In genomic region chr3:140494134-140494533, GRCm38 (mm10) we compare ENCODE assay signal across 20 mouse cellular contexts.
DNase-seq lines count a peak whose midpoint lies in the region; ATAC-seq and TF ChIP-seq lines count a peak whose summit lies in the region.
"Had no signal": no experiment of that assay in that cellular context is flagged by ENCODE, and none has a peak within 500 bp of the region (broad histone marks: within the 10 kb centered on the region; RNA-seq: fewer than 3 reads in every experiment).

No protein-coding gene starts in this region.

- H3K27ac ChIP-seq in limb, embryonic 14.5 days (replicated peaks; ENCODE audit: low read depth, low read length), result no peak overlapping the region
- H3K27ac ChIP-seq in limb, embryonic 10.5 days, result no peak overlapping the region
- no peak overlapping the region for H3K27ac ChIP-seq in embryonic facial prominence, embryonic 14.5 days (replicated peaks; ENCODE audit: low read depth, low read length)
- H3K27ac ChIP-seq in gastrocnemius, adult 2 months, result no peak overlapping the region
- H3K27ac ChIP-seq: heart, embryonic 15.5 days; hindbrain, embryonic 10.5 days; hindbrain, embryonic 14.5 days had no signal

- no peak overlapping the region for H3K4me3 ChIP-seq in limb, embryonic 14.5 days (replicated peaks; ENCODE audit: low read length)
- H3K4me3 ChIP-seq in limb, embryonic 10.5 days, result no peak overlapping the region
- no peak overlapping the region for H3K4me3 ChIP-seq in embryonic facial prominence, embryonic 14.5 days (ENCODE audit: low read depth, low read length)
- H3K4me3 ChIP-seq in gastrocnemius, adult 2 months, result no peak overlapping the region
- H3K4me3 ChIP-seq: heart, embryonic 15.5 days; hindbrain, embryonic 10.5 days had no signal

- H3K27me3 ChIP-seq in limb, embryonic 14.5 days (ENCODE audit: control insufficient read depth, insufficient read depth, low read length), result no peaks in the 10 kb centered on the region
- H3K27me3 ChIP-seq in limb, embryonic 10.5 days (ENCODE audit: low read depth, poor library complexity, severe bottlenecking), result no peaks in the 10 kb centered on the region
- no peaks in the 10 kb centered on the region for H3K27me3 ChIP-seq in embryonic facial prominence, embryonic 14.5 days (replicated peaks; ENCODE audit: control insufficient read depth, insufficient read depth, low read length)
- H3K27me3 ChIP-seq: heart, embryonic 15.5 days had no signal

- no peak for TF ChIP-seq CTCF in gastrocnemius, adult 2 months (IDR thresholded peaks at IDR 0.05)

- peak; percentile 4 for DNase-seq in limb, embryonic 14.5 days (ENCODE audit: low spot score)
- no peak for DNase-seq in limb, embryonic 10.5 days (ENCODE audit: low spot score)
- peak; percentile 13 for DNase-seq in embryo, embryonic 11 days
- DNase-seq in embryonic facial prominence, embryonic 14.5 days (ENCODE audit: low spot score), result peak; percentile 32
- no peak for DNase-seq in spleen, adult 12 weeks (ENCODE audit: low spot score)
- no peak for DNase-seq in gastrocnemius, adult 2 months
- no peak for DNase-seq in cerebellum, adult 18-20 months
- DNase-seq: adrenal gland, adult 2 months; adrenal gland, postnatal 25 days; cerebellum, adult 2 months; cerebellum, postnatal 10 days; gastrocnemius, postnatal 36 days; heart, adult 18-20 months; heart, postnatal 14 days had no signal

- H3K9ac ChIP-seq in limb, embryonic 14.5 days (ENCODE audit: low read depth, low read length, severe bottlenecking), result no peak overlapping the region
- no peak overlapping the region for H3K9ac ChIP-seq in embryonic facial prominence, embryonic 14.5 days (ENCODE audit: low read depth, low read length)
- H3K9ac ChIP-seq: heart, embryonic 15.5 days; hindbrain, embryonic 14.5 days had no signal

- no peaks in the 10 kb centered on the region for H3K9me3 ChIP-seq in limb, embryonic 14.5 days (ENCODE audit: control insufficient read depth, low read length)
- no peaks in the 10 kb centered on the region for H3K9me3 ChIP-seq in limb, embryonic 10.5 days (replicated peaks)
- no peaks in the 10 kb centered on the region for H3K9me3 ChIP-seq in embryonic facial prominence, embryonic 14.5 days (ENCODE audit: control insufficient read depth, low read length)
- H3K9me3 ChIP-seq: heart, embryonic 15.5 days; hindbrain, embryonic 10.5 days had no signal

- 58% methylated on average over 1 of the region's 1 CpGs for WGBS in limb, embryonic 14.5 days
- WGBS in limb, embryonic 10.5 days, result 69% methylated on average over 1 of the region's 1 CpGs
- 58% methylated on average over 1 of the region's 1 CpGs for WGBS in embryonic facial prominence, embryonic 14.5 days

- ATAC-seq in limb, embryonic 14.5 days (ENCODE audit: low FRiP score, low read depth), result peak; percentile 47
- ATAC-seq in embryonic facial prominence, embryonic 14.5 days (ENCODE audit: low read depth), result no peak
- ATAC-seq: forebrain, embryonic 16.5 days; intestine, embryonic 16.5 days had no signal

- H3K36me3 ChIP-seq in limb, embryonic 14.5 days (ENCODE audit: control insufficient read depth, insufficient read depth, low read length), result no peaks in the 10 kb centered on the region
- no peaks in the 10 kb centered on the region for H3K36me3 ChIP-seq in limb, embryonic 10.5 days
- no peaks in the 10 kb centered on the region for H3K36me3 ChIP-seq in embryonic facial prominence, embryonic 14.5 days (ENCODE audit: control insufficient read depth, insufficient read depth, low read length)
- H3K36me3 ChIP-seq: heart, embryonic 15.5 days; hindbrain, embryonic 10.5 days had no signal

- TF ChIP-seq POLR2A in limb, embryonic 14.5 days (IDR thresholded peaks at IDR 0.05; ENCODE audit: borderline replicate concordance, extremely low read depth, insufficient read depth, insufficient read length), result no peak

- H3K4me1 ChIP-seq in limb, embryonic 14.5 days (ENCODE audit: control insufficient read depth, insufficient read depth, low read length), result no peaks in the 10 kb centered on the region
- peaks cover 3% of the 10 kb centered on the region; the same call in 1 of the 2 replicates for H3K4me1 ChIP-seq in limb, embryonic 10.5 days
- H3K4me1 ChIP-seq in embryonic facial prominence, embryonic 14.5 days (ENCODE audit: control insufficient read depth, insufficient read depth, low read length), result no peaks in the 10 kb centered on the region
- H3K4me1 ChIP-seq: heart, embryonic 15.5 days had no signal

- H3K4me2 ChIP-seq in limb, embryonic 14.5 days (replicated peaks; ENCODE audit: low read depth, low read length, severe bottlenecking), result no peak overlapping the region
- no peak overlapping the region for H3K4me2 ChIP-seq in embryonic facial prominence, embryonic 14.5 days (ENCODE audit: low read depth, low read length)
- H3K4me2 ChIP-seq: heart, embryonic 11.5 days; heart, embryonic 15.5 days; hindbrain, embryonic 14.5 days had no signal

- intact Hi-C loops in gastrocnemius, adult 2 months (cut with DNase I), result no loop called here

Comparison
In these comparisons a context has a peak if more than half of its experiments do, and no peak if none do; other contexts are left out.
1. DNase-seq: peak in limb, embryonic 14.5 days (single experiment), embryo, embryonic 11 days (single experiment) and embryonic facial prominence, embryonic 14.5 days (single experiment); none in limb, embryonic 10.5 days (single experiment), spleen, adult 12 weeks (single experiment), gastrocnemius, adult 2 months (single experiment) and cerebellum, adult 18-20 months (0 of 2).